Mouse (Mus musculus): ENCODE data around the gene Abca17.

GRCm38 (mm10) chr17:24364461-24364860 is 13.6 kb upstream of the Abca17 start:
- TF ChIP-seq GATA1 (IDR thresholded peaks at IDR 0.05; ENCODE audit: borderline replicate concordance, low read length) (no peak), FLI1 (IDR thresholded peaks at IDR 0.05; ENCODE audit: low read length) (no peak)
